Mouse (Mus musculus) hindbrain, embryonic 11.5 days (tissue): ENCODE measurements around the gene Usp7. TPM values are rescaled to one million over a fixed set of nuclear protein-coding genes. Genes with fewer than 3 reads are reported as not detected.

Experiments used
- ATAC-seq: fragments of 200-750 bp; cut with Nextera tagmentation; 2 replicates; pipeline ENCODE4 v1.8.0; 2017; ENCODE audit warnings: mild to moderate bottlenecking, moderate TSS enrichment, moderate library complexity; ENCODE audit not compliant: low FRiP score
- DNase-seq: peaks from one replicate; pipeline ENCODE4 v3.0.0-alpha.2; 2015; ENCODE audit warnings: low spot score
- H3K27ac ChIP-seq: fragments of 300-500 bp; sonication (generic); 2 replicates; pipeline ENCODE4 v1.5.1; 2014; ENCODE audit warnings: mild to moderate bottlenecking, low read depth, low read length
- H3K27me3 ChIP-seq: fragments of 300-500 bp; sonication (generic); 2 replicates; pipeline ENCODE4 v1.6.1; 2014; ENCODE audit warnings: mild to moderate bottlenecking, low read length, moderate library complexity, mixed read lengths; ENCODE audit not compliant: control insufficient read depth, insufficient read depth
- H3K36me3 ChIP-seq: fragments of 300-500 bp; sonication (generic); 2 replicates; pipeline ENCODE4 v1.6.1; 2014; ENCODE audit warnings: mild to moderate bottlenecking, low read length, moderate library complexity, mixed read lengths; ENCODE audit not compliant: control insufficient read depth, insufficient read depth
- H3K4me1 ChIP-seq: fragments of 300-500 bp; sonication (generic); replicated peaks from 2 replicates; pipeline ENCODE4 v1.6.1; 2014; ENCODE audit warnings: low read length, mixed read lengths; ENCODE audit not compliant: control insufficient read depth, insufficient read depth
- H3K4me2 ChIP-seq: fragments of 300-500 bp; sonication (generic); replicated peaks from 2 replicates; pipeline ENCODE4 v1.6.1; 2014; ENCODE audit warnings: mild to moderate bottlenecking, low read depth, low read length
- H3K4me3 ChIP-seq: fragments of 300-500 bp; sonication (generic); 2 replicates; pipeline ENCODE4 v1.5.1; 2014; ENCODE audit warnings: low read depth, low read length
- H3K9ac ChIP-seq: fragments of 300-500 bp; sonication (generic); 2 replicates; pipeline ENCODE4 v1.6.1; 2014; ENCODE audit warnings: low read depth, low read length
- H3K9me3 ChIP-seq: fragments of 300-500 bp; sonication (generic); 2 replicates; pipeline ENCODE4 v1.6.1; 2016; ENCODE audit warnings: low read length; ENCODE audit not compliant: control insufficient read depth
- WGBS: fragments of 180-500 bp; shearing (Covaris S2); extraction: QIAGEN DNeasy Blood & Tissue Kit; methylation state at CpG from one replicate; pipeline ENCODE4 v1.1.7; 2014; 5-methylcytosine and 5-hydroxymethylcytosine counted together
- polyA plus RNA-seq: library from polyadenylated mRNA; unstranded; fragments of >200 nt; fragmentation: Nextera tagmentation; extraction: Ambion mirVana; gene quantifications from 2 replicates; pipeline ENCODE4 v1.2.1, GENCODE M21; 2014

The Usp7 gene
- polyA plus RNA-seq, 1 experiment from 2014 or later, result 51.9 TPM

DNA sequence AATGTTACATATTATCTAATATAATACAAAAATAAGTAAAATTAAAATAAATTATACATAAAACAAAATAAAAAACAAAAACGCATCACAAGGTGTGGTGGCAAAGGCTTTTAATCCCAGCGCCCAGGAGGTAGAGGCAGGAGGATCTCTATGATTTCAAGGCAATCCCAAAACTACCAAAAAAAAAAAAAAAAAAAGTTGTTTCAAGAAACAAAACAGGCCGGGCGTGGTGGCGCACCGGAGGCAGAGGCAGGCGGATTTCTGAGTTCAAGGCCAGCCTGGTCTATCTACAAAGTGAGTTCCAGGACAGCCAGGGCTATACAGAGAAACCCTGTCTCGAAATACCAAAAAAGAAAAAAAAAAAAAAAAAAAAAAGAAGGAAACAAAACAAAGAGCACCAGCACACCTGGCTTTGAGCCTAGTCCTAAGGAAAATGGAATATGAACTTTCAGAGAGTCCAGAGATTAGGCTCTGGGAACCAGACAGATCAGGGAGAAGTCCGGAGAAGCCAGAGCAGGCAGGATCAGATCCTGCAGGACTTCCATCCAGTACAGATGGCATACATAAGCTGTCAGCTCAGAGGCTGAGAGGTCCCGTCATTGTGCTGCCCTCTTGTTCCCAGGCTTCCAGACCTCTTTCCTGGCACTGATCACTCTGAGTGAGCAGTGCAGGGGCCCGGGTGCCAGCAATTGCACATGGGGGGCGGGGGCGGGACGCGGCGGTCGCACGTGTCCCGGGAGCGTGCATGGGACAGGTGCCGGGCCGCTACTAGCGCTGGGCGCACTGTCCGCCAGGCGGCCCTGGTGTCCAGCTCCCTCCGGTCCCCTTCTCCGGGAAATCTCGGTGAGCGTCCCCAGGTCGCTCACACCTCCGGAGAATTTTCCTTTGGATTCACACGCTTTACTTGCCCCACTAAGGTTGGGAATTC, 36.8 kb upstream of the Usp7 start:
- Histone ChIP-seq H3K36me3 (no peaks in the 10 kb centered on the region), H3K27ac (peak overlapping the region; percentile 85), H3K9ac (peak overlapping the region; percentile 64), H3K4me2 (peak overlapping the region; percentile 83), H3K27me3 (no peaks in the 10 kb centered on the region), H3K9me3 (no peaks in the 10 kb centered on the region), H3K4me1 (no peaks in the 10 kb centered on the region), H3K4me3 (peak overlapping the region; percentile 48)
- 10% methylated on average over 32 of the region's 33 CpGs for WGBS
- ATAC-seq (peak; percentile 75), DNase-seq (no peak)

DNA sequence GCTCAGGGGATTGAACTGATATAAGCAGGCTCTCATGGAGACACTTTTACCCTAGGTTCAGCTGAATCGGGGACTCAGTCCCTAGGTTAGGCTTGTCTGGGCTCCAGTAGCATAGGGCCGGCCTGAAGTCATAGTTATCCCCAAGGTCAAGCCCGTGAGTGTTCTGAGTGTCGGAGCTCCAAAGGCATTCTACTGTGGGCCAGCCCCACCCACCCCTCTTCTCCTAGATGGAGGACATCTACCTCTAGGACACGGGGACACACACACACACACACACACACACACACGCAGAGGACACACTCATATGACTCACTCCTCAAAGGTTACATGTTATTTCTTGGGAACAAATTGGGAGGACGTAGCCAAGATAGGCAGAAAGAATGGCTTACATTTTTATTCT, 35.3 kb upstream of the Usp7 start:
- Histone ChIP-seq H3K4me3 (no peak overlapping the region), H3K4me1 (no peaks in the 10 kb centered on the region), H3K9me3 (no peaks in the 10 kb centered on the region), H3K27ac (no peak overlapping the region), H3K36me3 (no peaks in the 10 kb centered on the region), H3K27me3 (no peaks in the 10 kb centered on the region), H3K4me2 (no peak overlapping the region), H3K9ac (no peak overlapping the region)
- WGBS, result 89% methylated on average over 7 of the region's 7 CpGs
- DNase-seq (no peak), ATAC-seq (no peak)

DNA sequence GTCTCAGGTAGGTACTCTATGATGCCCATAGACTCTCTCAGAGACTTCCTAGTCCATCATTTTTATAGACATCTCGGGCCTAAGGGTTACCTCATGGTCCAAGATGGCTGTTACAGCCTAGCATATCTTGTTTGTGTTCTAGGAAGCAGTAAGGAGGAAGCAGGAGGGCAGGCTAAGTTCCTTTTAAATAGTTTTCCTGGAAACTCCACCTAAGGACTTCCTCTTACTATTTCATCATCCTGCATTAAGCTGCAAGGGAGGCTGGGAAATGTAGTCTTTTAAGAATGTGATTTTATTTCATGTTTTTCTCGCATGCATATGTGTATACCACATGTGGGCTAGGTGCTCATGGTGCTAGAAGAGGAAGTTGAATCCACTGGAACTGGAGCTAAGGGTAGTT, 31.6 kb upstream of the Usp7 start:
- Histone ChIP-seq H3K9ac (no peak overlapping the region), H3K4me2 (no peak overlapping the region), H3K36me3 (no peaks in the 10 kb centered on the region), H3K27me3 (no peaks in the 10 kb centered on the region), H3K9me3 (no peaks in the 10 kb centered on the region), H3K27ac (no peak overlapping the region), H3K4me3 (no peak overlapping the region), H3K4me1 (no peaks in the 10 kb centered on the region)
- DNase-seq (no peak), ATAC-seq (no peak)
- 88% methylated on average over 2 of the region's 2 CpGs for WGBS

DNA sequence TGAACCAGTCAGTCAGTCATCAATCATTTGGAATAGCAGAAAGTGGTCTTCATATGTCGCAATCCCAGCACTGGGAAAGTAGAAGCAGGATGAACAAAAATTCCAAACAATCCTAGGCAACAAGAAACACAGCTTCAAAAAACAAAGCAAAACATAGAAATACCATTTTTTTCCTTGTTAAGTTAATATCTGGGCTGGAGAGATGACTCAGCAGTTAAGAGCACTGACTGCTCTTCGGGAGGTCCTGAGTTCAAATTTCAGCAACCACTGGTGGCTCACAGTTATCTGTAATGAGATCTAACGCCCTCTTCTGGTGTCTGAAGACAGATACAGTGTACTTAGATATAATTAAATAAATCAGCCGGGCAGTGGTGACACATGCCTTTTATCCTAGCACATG, 30.5 kb upstream of the Usp7 start:
- Histone ChIP-seq H3K27ac (no peak overlapping the region), H3K4me1 (no peaks in the 10 kb centered on the region), H3K9ac (no peak overlapping the region), H3K27me3 (no peaks in the 10 kb centered on the region), H3K4me2 (no peak overlapping the region), H3K9me3 (no peaks in the 10 kb centered on the region), H3K36me3 (no peaks in the 10 kb centered on the region), H3K4me3 (no peak overlapping the region)
- DNase-seq (no peak), ATAC-seq (no peak)
- 80% methylated on average over 4 of the region's 4 CpGs for WGBS

DNA sequence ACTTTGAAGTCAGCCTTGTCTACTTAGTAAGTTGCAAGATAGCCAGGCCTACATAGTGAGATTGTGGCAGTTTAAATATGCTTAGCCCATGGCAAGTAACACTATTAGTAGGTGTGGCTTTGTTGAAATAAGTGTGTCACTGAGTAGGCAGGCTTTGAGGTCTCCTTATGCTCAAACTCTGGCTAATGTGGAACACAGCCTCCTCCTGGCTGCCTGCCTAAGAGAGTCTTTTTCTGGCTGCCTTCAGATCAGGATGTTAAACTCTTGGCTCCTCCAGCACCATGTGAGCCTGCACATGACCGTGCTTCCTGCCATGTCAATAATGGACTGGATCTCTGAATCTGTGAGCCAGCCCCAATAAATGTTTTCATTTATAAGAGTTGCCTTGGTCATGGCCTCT, 29.3 kb upstream of the Usp7 start:
- WGBS, result 91% methylated on average over 1 of the region's 1 CpGs
- no peak overlapping the region for H3K4me3 ChIP-seq
- no peak overlapping the region for H3K4me2 ChIP-seq
- DNase-seq, result no peak
- ATAC-seq, result no peak
- H3K36me3 ChIP-seq, result no peaks in the 10 kb centered on the region
- no peaks in the 10 kb centered on the region for H3K9me3 ChIP-seq
- H3K9ac ChIP-seq, result no peak overlapping the region
- no peak overlapping the region for H3K27ac ChIP-seq
- H3K27me3 ChIP-seq, result no peaks in the 10 kb centered on the region
- no peaks in the 10 kb centered on the region for H3K4me1 ChIP-seq

DNA sequence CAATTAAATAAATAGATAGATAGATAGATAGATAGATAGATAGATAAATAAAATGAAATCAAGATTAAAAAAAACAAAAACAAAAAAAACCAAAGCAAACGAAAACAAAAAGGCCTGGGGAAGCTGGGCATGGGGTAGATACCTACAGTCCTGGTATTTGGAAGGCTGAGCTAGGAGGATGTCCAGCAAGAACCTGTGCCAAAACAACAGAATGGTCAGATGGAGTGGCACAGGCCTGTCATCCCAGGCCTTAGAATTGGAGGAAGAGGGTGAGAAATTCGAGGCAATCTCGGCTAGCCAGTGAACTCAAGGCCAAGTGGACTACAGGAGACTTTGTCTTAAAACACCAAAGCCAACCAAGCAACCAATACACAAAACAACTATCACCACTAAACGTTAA, 25.8 kb upstream of the Usp7 start:
- 77% methylated on average over 4 of the region's 4 CpGs for WGBS
- ATAC-seq (no peak), DNase-seq (no peak)

DNA sequence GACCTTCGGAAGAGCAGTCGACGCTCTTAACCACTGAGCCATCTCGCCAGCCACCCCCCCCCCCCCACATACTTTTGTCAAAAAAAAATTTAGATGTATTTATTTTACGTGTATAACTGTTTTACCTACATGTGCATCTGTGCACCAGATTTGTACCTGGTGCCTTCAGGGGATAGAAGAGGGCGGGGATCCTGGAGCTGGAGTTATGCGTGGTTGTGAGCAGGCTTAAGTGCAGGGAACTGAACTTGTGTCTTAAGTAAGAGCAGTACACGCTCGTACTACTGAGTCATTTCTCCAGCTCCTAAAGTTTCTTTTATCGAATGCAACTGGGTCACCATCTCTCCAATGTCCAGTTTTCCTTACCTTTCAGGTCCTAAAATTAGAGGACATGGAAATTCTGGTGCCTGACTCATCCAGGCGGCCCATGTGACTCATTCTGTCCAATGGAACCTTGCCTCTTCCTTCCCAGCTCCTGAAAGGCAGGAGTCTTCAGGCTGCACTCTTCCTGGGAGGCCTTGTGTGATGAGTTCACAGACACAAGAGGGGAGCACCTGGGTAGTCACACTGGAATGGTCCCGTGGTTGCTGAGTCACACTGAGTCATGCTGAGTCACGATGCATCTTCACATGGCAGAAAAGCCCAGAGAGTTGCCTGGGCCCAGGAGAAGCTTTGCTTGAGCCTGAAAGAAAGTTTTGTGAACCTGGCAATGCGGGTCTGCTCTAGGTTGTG, 18.5 kb upstream of the Usp7 start:
- WGBS, result 91% methylated on average over 14 of the region's 14 CpGs
- Histone ChIP-seq H3K9me3 (no peaks in the 10 kb centered on the region), H3K4me2 (no peak overlapping the region), H3K36me3 (no peaks in the 10 kb centered on the region), H3K4me1 (no peaks in the 10 kb centered on the region), H3K27ac (no peak overlapping the region), H3K27me3 (no peaks in the 10 kb centered on the region), H3K9ac (no peak overlapping the region), H3K4me3 (no peak overlapping the region)
- DNase-seq (no peak), ATAC-seq (no peak)

More for the DNA sequence above, 25.8 kb upstream of the Usp7 start:
- H3K36me3 ChIP-seq, result no peaks in the 10 kb centered on the region
- H3K4me2 ChIP-seq, result no peak overlapping the region
- no peaks in the 10 kb centered on the region for H3K9me3 ChIP-seq
- H3K9ac ChIP-seq, result no peak overlapping the region
- no peak overlapping the region for H3K27ac ChIP-seq
- H3K4me1 ChIP-seq, result no peaks in the 10 kb centered on the region
- H3K27me3 ChIP-seq, result no peaks in the 10 kb centered on the region
- no peak overlapping the region for H3K4me3 ChIP-seq

DNA sequence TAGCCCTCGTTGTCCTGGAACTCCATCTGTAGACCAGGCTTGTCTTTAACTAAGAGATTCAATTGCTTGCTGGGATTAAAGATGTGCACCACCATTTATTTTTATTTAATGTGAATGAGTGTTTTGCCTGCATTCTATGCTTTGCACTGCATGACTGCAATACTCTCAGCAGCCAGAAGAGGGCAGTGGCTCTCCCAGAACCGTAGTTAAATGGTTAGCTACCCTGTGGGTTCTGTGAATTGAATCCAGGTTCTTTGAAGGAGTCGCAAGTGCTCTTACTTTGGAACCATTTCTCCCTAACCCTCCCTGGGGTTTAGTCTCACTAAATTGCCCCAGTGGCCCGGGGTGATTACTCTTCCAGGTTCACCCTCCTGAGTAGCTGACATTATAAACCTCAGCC, 14.6 kb upstream of the Usp7 start:
- 22% methylated on average over 4 of the region's 4 CpGs for WGBS
- Histone ChIP-seq H3K4me3 (no peak overlapping the region), H3K9me3 (no peaks in the 10 kb centered on the region), H3K36me3 (no peaks in the 10 kb centered on the region), H3K4me2 (no peak overlapping the region), H3K27ac (no peak overlapping the region), H3K4me1 (no peaks in the 10 kb centered on the region), H3K9ac (no peak overlapping the region), H3K27me3 (no peaks in the 10 kb centered on the region)
- peak; percentile 62 for DNase-seq
- ATAC-seq, result no peak

DNA sequence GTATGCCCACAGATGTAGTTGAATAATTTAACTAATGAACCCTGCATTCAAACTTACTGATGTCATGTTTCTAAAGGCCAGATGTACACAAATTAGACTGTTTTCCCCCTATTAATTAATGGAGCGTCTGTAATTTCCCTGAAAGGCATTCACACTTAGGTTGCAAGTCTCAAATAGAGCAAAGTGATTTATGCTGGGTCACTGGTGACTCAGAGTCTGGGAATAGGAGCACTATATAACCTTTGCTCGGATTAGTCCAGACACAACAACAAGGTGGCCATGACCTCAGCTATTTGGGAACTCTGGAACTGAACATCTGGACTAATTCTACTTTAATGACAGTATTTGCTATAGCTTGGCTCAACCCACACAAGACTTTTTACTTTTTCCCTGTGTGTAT, 3.8 kb upstream of the Usp7 start:
- Histone ChIP-seq H3K27me3 (no peaks in the 10 kb centered on the region), H3K4me2 (no peak overlapping the region), H3K9ac (no peak overlapping the region), H3K4me1 (no peaks in the 10 kb centered on the region), H3K36me3 (no peaks in the 10 kb centered on the region), H3K4me3 (no peak overlapping the region), H3K27ac (no peak overlapping the region), H3K9me3 (no peaks in the 10 kb centered on the region)
- DNase-seq (no peak), ATAC-seq (no peak)
- WGBS, result 81% methylated on average over 2 of the region's 2 CpGs
